Mouse (Mus musculus): ENCODE measurements around the gene Utrn. TPM values are rescaled to one million over a fixed set of nuclear protein-coding genes. Genes with fewer than 3 reads are reported as not detected.

The Utrn gene
- total and polyA plus RNA-seq, 3 experiments, result 9.4 to 115 (median 71.5) TPM

DNA sequence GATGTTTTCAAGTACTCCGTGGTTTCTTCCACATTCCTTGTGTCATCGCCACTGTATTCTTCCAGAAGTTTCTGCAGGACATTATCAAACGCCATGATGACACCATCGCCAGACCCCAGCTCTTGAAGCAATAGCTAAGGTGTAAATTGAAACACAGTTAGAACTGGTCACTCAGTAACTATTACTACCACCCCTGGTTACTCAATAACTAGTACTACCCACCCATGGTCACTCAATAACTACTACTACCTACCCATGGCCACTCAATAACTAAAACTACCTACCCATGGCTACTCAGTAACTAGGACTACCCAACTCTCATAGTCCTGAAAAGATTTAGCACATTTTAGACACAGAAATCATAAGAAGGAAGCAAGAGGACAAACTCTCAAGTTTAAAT, 235.2 kb downstream of the Utrn start:
- ATAC-seq (ENCODE audit: extremely low read depth, insufficient number of reproducible peaks, low FRiP score, poor library complexity, severe bottlenecking) (no peak), DNase-seq (ENCODE audit: low spot score) (no peak)
- TF ChIP-seq CTCF (IDR thresholded peaks at IDR 0.05; ENCODE audit: low read depth, low read length) (no peak), GATA1 (IDR thresholded peaks at IDR 0.05; ENCODE audit: borderline replicate concordance, low read length) (no peak), POLR2AphosphoS5 (IDR thresholded peaks at IDR 0.05; ENCODE audit: insufficient replicate concordance, low read depth, low read length) (no peak), GATA2 (IDR thresholded peaks at IDR 0.05; ENCODE audit: borderline replicate concordance, low read depth, low read length) (no peak), TAL1 (conservative IDR thresholded peaks at IDR 0.05; ENCODE audit: low read depth, low read length) (no peak)
- Histone ChIP-seq H3K4me1 (ENCODE audit: insufficient read depth, low read depth, low read length) (peaks cover 3% of the 10 kb centered on the region; the same call in 1 of the 2 replicates), H3K9me3 (replicated peaks) (no peaks in the 10 kb centered on the region), H3K4me3 (ENCODE audit: low read depth, low read length) (no peak overlapping the region), H3K36me3 (replicated peaks) (peaks cover 61% of the 10 kb centered on the region), H3K27me3 (ENCODE audit: insufficient read depth, low read length) (no peaks in the 10 kb centered on the region)

DNA sequence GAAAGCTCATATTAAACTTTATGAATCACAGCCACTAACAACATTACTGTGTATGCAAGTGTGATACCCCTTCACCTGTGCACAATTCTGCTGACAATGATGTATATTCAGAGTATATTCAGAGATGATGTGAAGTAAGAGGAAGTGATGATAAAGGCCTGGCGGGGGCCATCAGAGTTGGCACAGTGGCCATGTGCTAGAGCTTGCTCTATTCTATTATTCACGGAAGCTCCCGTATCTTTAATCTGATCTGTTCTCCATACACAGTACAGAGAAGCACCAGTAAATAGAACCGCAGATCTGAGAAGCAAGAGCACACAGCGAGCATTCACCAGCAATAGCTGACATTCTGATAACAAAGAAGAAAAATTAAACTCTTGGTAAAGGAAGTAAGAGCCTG, 238.2 kb downstream of the Utrn start:
- TF ChIP-seq POLR2AphosphoS5 (IDR thresholded peaks at IDR 0.05; ENCODE audit: insufficient replicate concordance, low read depth, low read length), result no peak
- TF ChIP-seq TAL1 (conservative IDR thresholded peaks at IDR 0.05; ENCODE audit: low read depth, low read length), result no peak
- TF ChIP-seq CTCF (IDR thresholded peaks at IDR 0.05; ENCODE audit: low read depth, low read length), result no peak
- no peak for TF ChIP-seq GATA1 (IDR thresholded peaks at IDR 0.05; ENCODE audit: borderline replicate concordance, low read length)
- TF ChIP-seq GATA2 (IDR thresholded peaks at IDR 0.05; ENCODE audit: borderline replicate concordance, low read depth, low read length), result no peak
- Histone ChIP-seq H3K4me1 (ENCODE audit: insufficient read depth, low read depth, low read length) (peaks cover 3% of the 10 kb centered on the region; the same call in 1 of the 2 replicates), H3K9me3 (replicated peaks) (no peaks in the 10 kb centered on the region), H3K4me3 (ENCODE audit: low read depth, low read length) (no peak overlapping the region), H3K27me3 (ENCODE audit: insufficient read depth, low read length) (no peaks in the 10 kb centered on the region), H3K36me3 (replicated peaks) (peaks cover 61% of the 10 kb centered on the region)
- DNase-seq (ENCODE audit: low spot score), result no peak
- ATAC-seq (ENCODE audit: extremely low read depth, insufficient number of reproducible peaks, low FRiP score, poor library complexity, severe bottlenecking), result no peak

DNA sequence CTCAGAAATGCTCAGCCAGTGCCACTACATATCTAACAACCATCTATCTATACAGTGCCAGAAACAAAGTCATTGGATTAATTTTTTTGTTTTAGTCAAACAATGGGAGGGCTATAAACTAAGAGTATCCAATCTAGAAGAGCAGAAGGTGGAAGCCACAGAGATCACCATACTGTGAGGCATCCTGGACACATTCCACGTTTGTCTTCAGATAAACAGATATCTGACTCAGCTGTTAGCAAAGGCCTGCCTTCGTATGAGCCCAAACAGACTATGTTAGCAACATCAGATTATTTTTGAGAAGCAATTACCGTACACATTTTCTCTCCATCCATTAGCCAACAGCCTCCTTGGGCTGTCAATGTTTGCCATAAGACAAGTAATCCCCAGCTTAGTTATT, 250.8 kb downstream of the Utrn start:
- Histone ChIP-seq H3K9me3 (replicated peaks) (no peaks in the 10 kb centered on the region), H3K4me3 (ENCODE audit: low read depth, low read length) (no peak overlapping the region), H3K4me1 (ENCODE audit: insufficient read depth, low read depth, low read length) (0 out of 2 replicates have a peak, but pooled peaks cover 3% of the 10 kb centered on the region), H3K27me3 (ENCODE audit: insufficient read depth, low read length) (no peaks in the 10 kb centered on the region), H3K36me3 (replicated peaks) (peaks cover 42% of the 10 kb centered on the region)
- no peak for ATAC-seq (ENCODE audit: extremely low read depth, insufficient number of reproducible peaks, low FRiP score, poor library complexity, severe bottlenecking)
- DNase-seq (ENCODE audit: low spot score), result no peak
- TF ChIP-seq TAL1 (conservative IDR thresholded peaks at IDR 0.05; ENCODE audit: low read depth, low read length) (no peak), GATA2 (IDR thresholded peaks at IDR 0.05; ENCODE audit: borderline replicate concordance, low read depth, low read length) (no peak), CTCF (IDR thresholded peaks at IDR 0.05; ENCODE audit: low read depth, low read length) (no peak), GATA1 (IDR thresholded peaks at IDR 0.05; ENCODE audit: borderline replicate concordance, low read length) (no peak), POLR2AphosphoS5 (IDR thresholded peaks at IDR 0.05; ENCODE audit: insufficient replicate concordance, low read depth, low read length) (no peak)

DNA sequence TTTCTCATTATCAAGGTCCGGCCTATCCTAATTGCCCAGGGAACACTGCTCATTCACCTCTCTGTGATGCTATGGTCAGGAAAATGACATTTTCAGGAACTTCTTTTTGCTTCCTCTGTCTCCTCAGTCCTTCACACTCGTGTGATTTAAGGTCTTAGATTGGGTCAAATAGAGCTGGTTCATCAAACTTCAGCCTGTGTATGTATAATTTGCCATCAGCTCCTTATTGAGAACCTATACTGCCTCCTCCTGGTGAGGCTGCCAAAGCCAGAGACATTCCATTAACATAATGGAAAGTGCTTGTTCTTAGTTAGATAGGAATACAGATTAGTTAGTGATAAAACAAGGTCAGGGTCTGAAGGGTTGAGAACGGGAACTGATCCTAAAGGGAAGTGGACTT, 253.4 kb downstream of the Utrn start:
- ATAC-seq (ENCODE audit: extremely low read depth, insufficient number of reproducible peaks, low FRiP score, poor library complexity, severe bottlenecking) (no peak), DNase-seq (ENCODE audit: low spot score) (no peak)
- Histone ChIP-seq H3K36me3 (replicated peaks) (peaks cover 33% of the 10 kb centered on the region), H3K27me3 (ENCODE audit: insufficient read depth, low read length) (no peaks in the 10 kb centered on the region), H3K9me3 (replicated peaks) (no peaks in the 10 kb centered on the region), H3K4me1 (ENCODE audit: insufficient read depth, low read depth, low read length) (0 out of 2 replicates have a peak, but pooled peaks cover 3% of the 10 kb centered on the region), H3K4me3 (ENCODE audit: low read depth, low read length) (no peak overlapping the region)
- TF ChIP-seq CTCF (IDR thresholded peaks at IDR 0.05; ENCODE audit: low read depth, low read length) (no peak), GATA1 (IDR thresholded peaks at IDR 0.05; ENCODE audit: borderline replicate concordance, low read length) (no peak), POLR2AphosphoS5 (IDR thresholded peaks at IDR 0.05; ENCODE audit: insufficient replicate concordance, low read depth, low read length) (no peak), GATA2 (IDR thresholded peaks at IDR 0.05; ENCODE audit: borderline replicate concordance, low read depth, low read length) (no peak), TAL1 (conservative IDR thresholded peaks at IDR 0.05; ENCODE audit: low read depth, low read length) (no peak)

DNA sequence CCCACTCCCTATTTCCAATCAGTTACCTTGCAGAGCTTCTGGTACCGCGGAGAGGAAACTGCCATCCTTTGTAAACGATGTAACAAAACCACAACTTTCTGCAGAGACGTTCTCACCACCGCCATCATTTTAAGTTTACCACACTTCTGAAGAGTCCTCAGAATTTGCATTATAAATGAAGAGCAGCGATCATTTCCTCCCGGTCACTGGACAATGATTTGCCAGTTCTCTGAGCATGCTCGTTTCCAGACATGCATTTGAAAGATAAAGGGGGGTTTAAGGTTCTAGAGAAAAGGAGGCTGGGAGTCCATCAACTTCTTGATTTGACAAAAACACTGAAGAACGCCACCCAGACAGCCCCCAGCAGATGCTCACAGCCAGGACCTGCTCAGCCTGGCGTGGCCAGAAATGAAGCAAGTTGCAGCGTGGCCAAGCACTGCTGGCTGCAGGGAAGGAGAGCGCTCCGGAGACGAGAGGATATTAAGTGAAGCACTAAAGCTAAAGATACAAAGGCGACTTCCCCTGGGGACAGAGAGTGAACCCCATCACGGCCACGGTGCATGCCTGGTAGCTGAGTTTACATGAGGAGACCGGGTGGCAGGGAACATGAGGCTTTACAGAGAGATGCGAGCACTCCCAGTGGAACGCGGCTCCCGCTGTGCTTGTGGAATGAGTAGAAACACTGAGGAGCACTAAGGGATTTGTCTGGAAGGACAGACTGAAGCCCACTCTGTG, 254.5 kb downstream of the Utrn start:
- TF ChIP-seq GATA2 (IDR thresholded peaks at IDR 0.05; ENCODE audit: borderline replicate concordance, low read depth, low read length) (no peak), GATA1 (IDR thresholded peaks at IDR 0.05; ENCODE audit: borderline replicate concordance, low read length) (no peak), TAL1 (conservative IDR thresholded peaks at IDR 0.05; ENCODE audit: low read depth, low read length) (no peak), CTCF (IDR thresholded peaks at IDR 0.05; ENCODE audit: low read depth, low read length) (no peak), POLR2AphosphoS5 (IDR thresholded peaks at IDR 0.05; ENCODE audit: insufficient replicate concordance, low read depth, low read length) (no peak)
- Histone ChIP-seq H3K4me3 (ENCODE audit: low read depth, low read length) (no peak overlapping the region), H3K36me3 (replicated peaks) (peaks cover 33% of the 10 kb centered on the region), H3K9me3 (replicated peaks) (no peaks in the 10 kb centered on the region), H3K4me1 (ENCODE audit: insufficient read depth, low read depth, low read length) (0 out of 2 replicates have a peak, but pooled peaks cover 3% of the 10 kb centered on the region), H3K27me3 (ENCODE audit: insufficient read depth, low read length) (no peaks in the 10 kb centered on the region)
- DNase-seq (ENCODE audit: low spot score) (no peak), ATAC-seq (ENCODE audit: extremely low read depth, insufficient number of reproducible peaks, low FRiP score, poor library complexity, severe bottlenecking) (no peak)

DNA sequence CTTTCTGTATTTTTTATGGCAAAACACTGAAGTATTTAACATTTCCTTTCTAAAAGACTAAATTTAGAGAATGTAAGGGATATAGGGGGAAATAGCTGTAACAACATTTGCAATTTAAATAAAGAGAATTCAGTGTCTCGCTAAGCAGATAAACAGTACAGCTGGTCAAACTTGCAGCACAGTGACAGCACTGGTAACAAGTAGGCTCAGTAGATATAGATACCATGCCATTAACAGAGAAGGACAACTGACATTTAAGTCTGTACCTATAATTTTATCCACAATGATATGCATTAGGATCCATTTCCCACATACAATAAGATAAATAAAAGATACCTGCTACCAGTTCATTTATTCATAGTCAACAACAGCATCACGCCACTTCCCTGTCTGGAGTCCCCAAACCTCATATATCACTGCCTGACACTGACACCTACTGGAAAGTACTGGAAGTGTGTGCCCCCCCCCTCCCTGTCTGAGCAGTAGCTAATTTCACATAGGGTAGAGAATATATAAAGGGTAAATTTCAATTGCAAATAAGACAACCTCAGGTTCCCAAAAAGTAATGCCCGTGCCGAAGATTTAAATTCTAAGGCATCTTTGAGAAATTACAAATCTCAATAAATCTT, 256.8 kb downstream of the Utrn start:
- DNase-seq (ENCODE audit: low spot score), result peak; percentile 26
- no peak overlapping the region for H3K4me3 ChIP-seq (ENCODE audit: low read depth, low read length)
- peak; percentile 49 for ATAC-seq (ENCODE audit: extremely low read depth, insufficient number of reproducible peaks, low FRiP score, poor library complexity, severe bottlenecking)
- peaks cover 31% of the 10 kb centered on the region for H3K36me3 ChIP-seq (replicated peaks)
- no peaks in the 10 kb centered on the region for H3K27me3 ChIP-seq (ENCODE audit: insufficient read depth, low read length)
- H3K9me3 ChIP-seq (replicated peaks), result no peaks in the 10 kb centered on the region
- peaks cover 3% of the 10 kb centered on the region; the same call in 1 of the 2 replicates for H3K4me1 ChIP-seq (ENCODE audit: insufficient read depth, low read depth, low read length)
- TF ChIP-seq TAL1 (conservative IDR thresholded peaks at IDR 0.05; ENCODE audit: low read depth, low read length) (no peak), CTCF (IDR thresholded peaks at IDR 0.05; ENCODE audit: low read depth, low read length) (0 out of 2 replicates have a peak, but pooled peaks have one; percentile 29), GATA1 (IDR thresholded peaks at IDR 0.05; ENCODE audit: borderline replicate concordance, low read length) (no peak), GATA2 (IDR thresholded peaks at IDR 0.05; ENCODE audit: borderline replicate concordance, low read depth, low read length) (no peak)
